Mouse (Mus musculus) effector memory CD4-positive, alpha-beta T cell, adult 5 months (primary cell): ENCODE measurements around the gene Tas1r3. TPM values are rescaled to one million over a fixed set of nuclear protein-coding genes. Genes with fewer than 3 reads are reported as not detected.

Source experiments
- polyA plus RNA-seq: library from polyadenylated mRNA; unstranded; fragments of 100-300 nt; shearing (Covaris generic); gene quantifications from one replicate; pipeline ENCODE4 v1.2.1, GENCODE M21; 2017

The Tas1r3 gene
- polyA plus RNA-seq = 0.66 TPM

DNA sequence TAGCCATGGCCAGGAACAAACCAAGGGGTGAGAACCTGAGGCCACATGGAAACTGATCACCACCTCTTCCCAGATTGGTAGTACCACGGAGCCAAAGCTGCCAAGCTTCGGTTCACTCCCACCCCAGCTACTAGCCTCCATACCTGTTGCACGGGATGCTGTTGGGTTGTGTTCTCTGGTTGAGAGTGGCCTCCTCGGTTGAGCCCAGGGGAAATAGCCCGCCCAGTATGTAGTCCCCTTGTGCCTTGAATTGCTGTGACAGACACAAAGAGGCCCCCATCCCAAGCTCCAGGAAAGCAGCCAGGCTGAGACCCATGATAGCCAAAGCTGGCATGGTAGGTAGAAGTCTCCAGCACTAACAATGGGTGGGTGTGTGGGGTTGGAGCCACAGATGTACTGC is at the start of gene Tas1r3:
Gene Tas1r3 (minus strand): TSS at position 362 of the 400 bp plus-strand sequence.

DNA sequence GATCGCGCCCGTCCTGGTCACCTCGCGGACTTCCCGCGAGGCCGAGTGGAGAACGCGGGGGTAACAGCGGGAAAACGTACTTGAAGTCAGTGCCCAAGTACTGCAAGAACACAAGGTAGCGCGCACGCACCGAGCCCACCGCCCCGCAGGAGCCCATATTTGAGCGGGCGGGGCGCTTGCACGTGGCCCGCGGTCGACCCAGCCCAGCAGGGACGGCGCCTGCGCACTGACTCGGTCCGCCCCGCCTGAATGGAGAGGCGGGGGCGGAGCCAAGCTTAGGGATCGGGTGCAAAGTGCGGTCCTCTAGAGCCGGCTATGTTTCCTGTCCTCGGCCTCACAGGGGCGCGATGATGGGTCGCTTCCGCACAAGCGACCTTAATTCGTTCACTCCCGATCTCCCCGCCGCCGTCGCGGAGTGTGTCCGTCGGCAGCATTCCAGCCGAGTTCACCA is 28.4 kb upstream of the Tas1r3 start, which contains the start of the genes Pusl1 and Acap3:
Gene Pusl1 (minus strand): TSS at position 231 of the 451 bp plus-strand sequence.
Gene Acap3 (plus strand): TSS at position 272 of the 451 bp plus-strand sequence.

DNA sequence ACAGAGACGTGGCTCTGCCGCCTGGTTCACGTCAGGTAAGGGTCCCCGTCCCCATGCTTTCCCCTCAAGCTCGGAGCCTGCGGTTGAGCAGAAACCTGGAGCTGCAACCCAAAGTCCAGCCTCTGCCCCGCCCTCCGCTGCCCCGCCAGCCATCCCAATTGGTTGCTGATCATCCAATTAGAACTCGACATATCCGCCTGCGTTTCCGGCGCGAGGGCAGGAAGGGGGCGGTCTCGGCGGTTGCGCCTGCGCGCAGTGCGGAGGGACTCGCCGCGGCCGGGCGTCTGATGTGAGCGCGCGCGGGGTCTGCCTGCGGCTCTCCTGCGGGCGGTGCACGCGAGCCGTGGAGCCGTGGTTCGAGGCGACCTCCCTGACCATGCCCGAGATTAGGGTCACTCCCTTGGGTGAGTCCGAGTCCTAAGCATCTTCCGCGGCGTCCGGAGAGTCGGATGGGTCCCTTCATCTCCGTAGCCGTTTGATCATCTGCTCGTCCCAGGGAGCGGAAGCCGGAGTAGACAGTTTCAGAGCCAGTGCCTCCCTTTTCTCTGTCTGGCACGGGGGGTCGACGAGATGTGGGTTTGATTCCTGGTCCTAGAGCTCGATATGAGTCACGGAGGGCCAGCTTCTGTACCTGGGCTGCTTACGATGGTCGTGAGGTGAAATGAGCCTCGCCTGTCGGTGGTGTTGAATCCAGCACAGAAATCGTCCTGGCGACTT is 6.3 kb upstream of the Tas1r3 start, which contains the start of the genes Cptp and Ints11:
Gene Cptp (minus strand): TSS at position 124 of the 717 bp plus-strand sequence.
Gene Ints11 (plus strand): TSS at position 230 of the 717 bp plus-strand sequence.

DNA sequence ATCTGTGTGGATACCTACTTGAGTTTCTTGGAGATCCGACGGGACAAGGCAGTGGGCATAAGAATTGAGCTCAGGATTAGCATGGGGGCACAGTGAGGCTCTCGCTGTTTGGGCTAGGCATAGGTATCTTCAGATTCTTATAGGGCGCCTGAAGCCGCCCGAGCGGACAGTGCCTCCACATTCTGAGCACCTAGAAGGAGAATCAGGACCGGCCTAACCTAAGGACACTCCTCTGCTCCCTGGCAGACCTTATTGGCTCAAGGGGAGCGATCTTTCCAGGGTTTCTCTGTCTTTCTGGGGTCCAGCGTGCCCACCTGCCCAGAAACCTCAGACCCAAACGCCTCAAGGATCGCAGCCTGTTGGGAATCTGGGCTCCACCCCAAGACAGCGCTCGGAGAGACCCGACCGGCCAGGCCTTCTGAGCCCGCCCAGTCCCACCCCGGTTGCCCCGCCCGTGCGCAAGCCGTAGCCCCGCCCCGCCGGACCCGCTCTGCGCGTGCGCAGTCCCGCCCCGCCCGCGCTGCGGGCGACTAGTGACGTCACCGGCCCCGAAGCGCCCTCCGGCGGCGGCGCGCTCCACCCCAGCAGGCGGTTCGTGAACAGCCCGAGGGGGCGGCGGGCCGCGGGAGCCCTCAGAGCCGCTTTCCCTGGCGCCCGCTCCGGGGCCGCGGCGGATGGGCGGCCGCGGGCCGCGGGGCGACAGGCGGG is 16.1 kb downstream of the Tas1r3 start, which contains the start of gene Dvl1:
Gene Dvl1 (plus strand): TSS at position 532 of the 708 bp plus-strand sequence.

DNA sequence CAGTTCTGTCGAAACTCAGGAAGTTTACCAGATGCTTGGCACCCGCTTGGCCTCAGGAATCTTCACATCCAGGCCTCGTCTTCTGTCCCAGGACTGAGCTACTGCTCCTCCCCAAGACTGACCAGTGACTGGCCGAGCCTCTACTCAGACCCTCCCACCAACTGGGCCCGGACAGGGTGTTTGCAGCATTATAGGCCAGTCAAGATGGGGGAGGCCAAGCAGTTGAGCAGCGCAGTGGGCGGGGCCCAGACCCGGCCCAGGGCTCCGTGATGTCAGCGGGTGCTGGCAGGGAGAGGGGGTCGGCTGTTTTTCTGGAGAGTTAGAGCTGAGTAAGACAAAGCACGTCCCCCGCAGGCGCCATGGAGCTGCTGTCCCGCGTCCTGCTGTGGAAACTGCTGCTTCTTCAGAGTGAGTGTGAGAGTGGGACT is 23.7 kb downstream of the Tas1r3 start, which contains the start of gene Mxra8:
Gene Mxra8 (plus strand): TSS at position 198 of the 428 bp plus-strand sequence.

DNA sequence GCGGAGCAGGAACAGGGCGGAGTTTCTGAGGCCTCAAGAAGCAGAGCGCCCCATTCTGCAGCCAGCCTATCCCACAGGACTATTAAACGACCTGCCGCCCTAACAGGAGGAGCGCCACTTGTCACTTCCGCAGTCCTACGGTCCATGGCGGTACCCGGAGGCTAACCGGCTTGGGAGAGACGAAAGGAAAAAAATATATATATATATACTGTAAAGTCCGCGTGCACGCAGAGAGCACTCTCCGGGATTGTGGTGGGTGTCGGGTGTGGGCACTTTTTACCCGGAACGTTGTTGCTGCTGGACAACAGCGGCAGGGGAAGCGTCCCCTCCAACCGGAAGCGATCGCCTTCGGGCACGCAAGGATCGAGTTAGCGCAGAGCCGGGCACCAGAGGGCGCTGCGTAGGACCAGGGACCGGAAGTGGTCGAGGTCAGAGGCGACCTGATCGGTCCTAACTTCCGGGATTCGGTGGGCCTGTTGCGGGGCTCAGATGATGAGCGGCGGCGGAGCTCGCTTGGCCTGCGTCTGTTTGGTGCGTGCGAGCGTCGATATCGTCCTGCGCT is 31.9 kb downstream of the Tas1r3 start, which contains the start of gene Aurkaip1:
Gene Aurkaip1 (plus strand): TSS at position 68 of the 562 bp plus-strand sequence.

DNA sequence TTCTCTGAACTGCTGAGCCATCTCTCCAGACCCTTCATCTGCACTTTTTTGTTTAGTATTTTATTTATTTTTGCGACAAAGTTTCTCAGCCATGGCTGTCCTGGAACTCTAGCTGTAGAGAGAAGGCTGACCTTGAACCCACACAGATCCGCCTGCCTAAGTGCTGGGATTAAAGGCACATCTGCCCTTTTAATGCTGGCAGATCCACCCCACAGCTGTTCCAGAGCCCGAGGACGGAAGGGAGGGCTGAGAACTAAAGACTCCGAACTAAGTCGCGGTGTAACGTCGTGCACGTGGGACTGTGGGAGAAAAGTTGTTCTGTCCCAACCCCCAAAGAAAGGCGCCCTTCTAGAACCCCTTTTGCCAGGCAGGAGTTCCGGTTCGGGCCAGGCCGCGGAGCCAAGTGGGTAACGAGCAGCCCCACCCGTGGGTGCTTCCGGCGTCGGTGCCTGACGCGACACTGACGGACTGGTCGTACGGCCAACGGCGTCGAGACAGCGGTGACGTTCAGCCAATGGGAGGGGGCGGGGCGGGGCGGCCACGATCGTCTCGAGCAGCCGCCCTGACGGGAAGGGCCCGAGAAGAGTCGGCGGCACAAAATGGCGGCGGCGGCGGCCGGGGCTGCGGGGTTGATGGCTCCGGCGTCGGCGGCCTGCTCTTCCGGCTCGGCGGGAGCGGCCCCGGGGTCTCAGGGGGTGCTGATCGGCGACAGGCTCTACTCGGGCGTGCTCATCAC is 51.1 kb downstream of the Tas1r3 start, which contains the start of gene Ccnl2:
Gene Ccnl2 (plus strand): TSS at position 561 of the 736 bp plus-strand sequence.

Other genes starting within 250 kb of the Tas1r3 start
- 793 TPM for gene Cdk11b, start 238.5 kb downstream of the Tas1r3 start, polyA plus RNA-seq
- not detected for gene Gm10563, start 218.0 kb downstream of the Tas1r3 start, polyA plus RNA-seq
- gene Mmp23, start 210.0 kb downstream of the Tas1r3 start, polyA plus RNA-seq = not detected
- 48.6 TPM for gene Mib2, start 194.2 kb downstream of the Tas1r3 start, polyA plus RNA-seq
- 11.6 TPM for gene Fndc10, start 169.0 kb downstream of the Tas1r3 start, polyA plus RNA-seq
- gene Ssu72, start 158.6 kb downstream of the Tas1r3 start, polyA plus RNA-seq = 83.3 TPM
- 0.11 TPM for gene Tmem240, start 128.6 kb downstream of the Tas1r3 start, polyA plus RNA-seq
- 69.8 TPM for gene Atad3a, start 102.3 kb downstream of the Tas1r3 start, polyA plus RNA-seq
- 0.14 TPM for gene Vwa1, start 88.7 kb downstream of the Tas1r3 start, polyA plus RNA-seq
- gene Tmem88b, start 77.5 kb downstream of the Tas1r3 start, polyA plus RNA-seq = not detected
- gene Ankrd65, start 72.9 kb downstream of the Tas1r3 start, polyA plus RNA-seq = not detected
- 52.7 TPM for gene Mrpl20, start 60.5 kb downstream of the Tas1r3 start, polyA plus RNA-seq
- 336 TPM for gene Ccnl2, start 50.9 kb downstream of the Tas1r3 start, polyA plus RNA-seq
- 103 TPM for gene Aurkaip1, start 32.1 kb downstream of the Tas1r3 start, polyA plus RNA-seq
- gene Mxra8, start 23.7 kb downstream of the Tas1r3 start, polyA plus RNA-seq = 1.7 TPM
- 78.2 TPM for gene Dvl1, start 16.0 kb downstream of the Tas1r3 start, polyA plus RNA-seq
- gene Cptp, start 6.1 kb upstream of the Tas1r3 start, polyA plus RNA-seq = 4.3 TPM
- gene Ints11, start 6.2 kb upstream of the Tas1r3 start, polyA plus RNA-seq = 58.5 TPM
- gene Pusl1, start 28.4 kb upstream of the Tas1r3 start, polyA plus RNA-seq = 29.1 TPM
- 29.0 TPM for gene Acap3, start 28.5 kb upstream of the Tas1r3 start, polyA plus RNA-seq
- 163 TPM for gene Ube2j2, start 80.5 kb upstream of the Tas1r3 start, polyA plus RNA-seq
- 4.2 TPM for gene C1qtnf12, start 99.0 kb upstream of the Tas1r3 start, polyA plus RNA-seq
- gene B3galt6, start 129.3 kb upstream of the Tas1r3 start, polyA plus RNA-seq = 7.5 TPM
- 443 TPM for gene Sdf4, start 129.5 kb upstream of the Tas1r3 start, polyA plus RNA-seq
- 675 TPM for gene Tnfrsf4, start 150.5 kb upstream of the Tas1r3 start, polyA plus RNA-seq
- 435 TPM for gene Tnfrsf18, start 162.8 kb upstream of the Tas1r3 start, polyA plus RNA-seq
- 0.27 TPM for gene Ttll10, start 196.1 kb upstream of the Tas1r3 start, polyA plus RNA-seq
- gene 9430015G10Rik, start 246.6 kb upstream of the Tas1r3 start, polyA plus RNA-seq = 26.8 TPM